In genomic region chr2:25865412-25865811, GRCm38 (mm10) we compare ENCODE assay signal across 10 mouse cellular contexts. TPM values are rescaled to one million over a fixed set of nuclear protein-coding genes. Genes with fewer than 3 reads are reported as not detected.
DNase-seq lines count a peak whose midpoint lies in the region; ATAC-seq lines count a peak whose summit lies in the region.
"Had no signal": no experiment of that assay in that cellular context is flagged by ENCODE, and none has a peak within 500 bp of the region (broad histone marks: within the 10 kb centered on the region; RNA-seq: fewer than 3 reads in every experiment).

No protein-coding gene starts in this region.

- no peaks in the 10 kb centered on the region for H3K9me3 ChIP-seq in midbrain, embryonic 14.5 days (ENCODE audit: control insufficient read depth, low read length)
- H3K9me3 ChIP-seq in midbrain, embryonic 11.5 days (ENCODE audit: control insufficient read depth, low read length) = no peaks in the 10 kb centered on the region

- H3K4me1 ChIP-seq in midbrain, embryonic 14.5 days (ENCODE audit: control insufficient read depth, insufficient read depth, low read length) = peaks cover 7% of the 10 kb centered on the region; the same call in 1 of the 2 replicates
- H3K4me1 ChIP-seq in midbrain, embryonic 11.5 days (ENCODE audit: control insufficient read depth, insufficient read depth, low read length) = peaks cover 8% of the 10 kb centered on the region

- peak; percentile 14 for DNase-seq in adrenal gland, postnatal 10 days
- no peak for DNase-seq in adrenal gland, postnatal 4 days (ENCODE audit: low spot score in 2 of 2)
- DNase-seq in midbrain, embryonic 14.5 days = peak; percentile 71
- DNase-seq in midbrain, embryonic 11.5 days (ENCODE audit: low spot score, missing footprints) = no peak
- DNase-seq in layer of hippocampus, postnatal 10 days (ENCODE audit: low spot score in 2 of 2) = peak; percentile 58 to 63
- DNase-seq in right cerebral cortex, postnatal 10 days (ENCODE audit: low spot score in 2 of 2) = peak; percentile 83 to 88
- no peak for DNase-seq in T-cell, adult 2 months (ENCODE audit: low spot score)
- no peak for DNase-seq in spleen, adult 12 weeks (ENCODE audit: low spot score)

- H3K9ac ChIP-seq in midbrain, embryonic 14.5 days (replicated peaks; ENCODE audit: low read length) = no peak overlapping the region
- H3K9ac ChIP-seq in midbrain, embryonic 11.5 days (ENCODE audit: low read length) = no peak overlapping the region

- H3K36me3 ChIP-seq in midbrain, embryonic 14.5 days (ENCODE audit: control insufficient read depth, insufficient read depth, low read length) = no peaks in the 10 kb centered on the region
- H3K36me3 ChIP-seq in midbrain, embryonic 11.5 days (ENCODE audit: control insufficient read depth, insufficient read depth, low read length) = no peaks in the 10 kb centered on the region

- H3K4me2 ChIP-seq in midbrain, embryonic 14.5 days (ENCODE audit: low read length) = no peak overlapping the region
- H3K4me2 ChIP-seq in midbrain, embryonic 11.5 days = no peak overlapping the region

- ATAC-seq in midbrain, embryonic 14.5 days (ENCODE audit: low FRiP score, low TSS enrichment) = no peak
- no peak for ATAC-seq in midbrain, embryonic 11.5 days (ENCODE audit: low FRiP score)

- 8% methylated on average over 4 of the region's 4 CpGs for WGBS in midbrain, embryonic 14.5 days
- WGBS in midbrain, embryonic 11.5 days = 22% methylated on average over 4 of the region's 4 CpGs

- H3K4me3 ChIP-seq in midbrain, embryonic 14.5 days (replicated peaks; ENCODE audit: low read depth, low read length) = no peak overlapping the region
- H3K4me3 ChIP-seq in midbrain, embryonic 11.5 days (ENCODE audit: low read depth, low read length) = no peak overlapping the region

- H3K27ac ChIP-seq in midbrain, embryonic 14.5 days (replicated peaks; ENCODE audit: low read depth, low read length) = no peak overlapping the region
- H3K27ac ChIP-seq in midbrain, embryonic 11.5 days (ENCODE audit: low read depth, low read length) = no peak overlapping the region

- peaks cover 9% of the 10 kb centered on the region; the same call in 1 of the 2 replicates for H3K27me3 ChIP-seq in midbrain, embryonic 14.5 days (ENCODE audit: control insufficient read depth, insufficient read depth, low read length)
- H3K27me3 ChIP-seq in midbrain, embryonic 11.5 days (ENCODE audit: control insufficient read depth, insufficient read depth, low read length) = peaks cover 19% of the 10 kb centered on the region

RNA-seq across cellular contexts. Expression of gene Kcnt1, which starts 1.9 kb away (rescaled TPM):
- 1 to 10 TPM; 4.0 to 7.2 TPM for total RNA-seq in adrenal gland, postnatal 10 days (2021)
- 10 to 100 TPM; 12.2 to 12.9 TPM for total RNA-seq in adrenal gland, postnatal 4 days (2021)
- polyA plus RNA-seq in midbrain, embryonic 14.5 days (2014; fragmentation: Nextera tagmentation; extraction: Ambion mirVana) = 10.1 and 11.3 TPM in 2 replicates
- 0.23 and 0.32 TPM in 2 replicates for polyA plus RNA-seq in midbrain, embryonic 11.5 days (2014; fragmentation: Nextera tagmentation; extraction: Ambion mirVana)
- 10 to 100 TPM; 57.3 to 59.7 TPM for total RNA-seq in layer of hippocampus, postnatal 10 days (2021)
- polyA plus RNA-seq: heart, embryonic 14.5 days had no signal

RNA-seq across cellular contexts. Expression of gene Sohlh1, which starts 18.4 kb away (rescaled TPM):
- total RNA-seq in adrenal gland, postnatal 10 days (2021) = not detected
- not detected for total RNA-seq in adrenal gland, postnatal 4 days (2021)
- not detected in 2 replicates for polyA plus RNA-seq in midbrain, embryonic 14.5 days (2014; fragmentation: Nextera tagmentation; extraction: Ambion mirVana)
- not detected in 2 replicates for polyA plus RNA-seq in midbrain, embryonic 11.5 days (2014; fragmentation: Nextera tagmentation; extraction: Ambion mirVana)
- not detected for total RNA-seq in layer of hippocampus, postnatal 10 days (2021)
- polyA plus RNA-seq: heart, embryonic 14.5 days; lung, embryonic 16.5 days had no signal

RNA-seq across cellular contexts. Expression of gene Lcn9, which starts 42.5 kb away (rescaled TPM):
- total RNA-seq in adrenal gland, postnatal 10 days (2021) = not detected
- total RNA-seq in adrenal gland, postnatal 4 days (2021) = not detected
- polyA plus RNA-seq in midbrain, embryonic 14.5 days (2014; fragmentation: Nextera tagmentation; extraction: Ambion mirVana) = not detected in 2 replicates
- not detected in 2 replicates for polyA plus RNA-seq in midbrain, embryonic 11.5 days (2014; fragmentation: Nextera tagmentation; extraction: Ambion mirVana)
- total RNA-seq in layer of hippocampus, postnatal 10 days (2021) = not detected
- polyA plus RNA-seq: heart, embryonic 14.5 days; lung, embryonic 16.5 days had no signal

RNA-seq across cellular contexts. Expression of gene Glt6d1, which starts 49.8 kb away (rescaled TPM):
- not detected for total RNA-seq in adrenal gland, postnatal 10 days (2021)
- total RNA-seq in adrenal gland, postnatal 4 days (2021) = not detected
- polyA plus RNA-seq in midbrain, embryonic 14.5 days (2014; fragmentation: Nextera tagmentation; extraction: Ambion mirVana) = not detected in 2 replicates
- not detected in 2 replicates for polyA plus RNA-seq in midbrain, embryonic 11.5 days (2014; fragmentation: Nextera tagmentation; extraction: Ambion mirVana)
- total RNA-seq in layer of hippocampus, postnatal 10 days (2021) = not detected
- polyA plus RNA-seq: heart, embryonic 14.5 days; lung, embryonic 16.5 days had no signal

Comparison
In these comparisons a context has a peak if more than half of its experiments do, and no peak if none do; other contexts are left out.
1. DNase-seq: peak in adrenal gland, postnatal 10 days (single experiment), midbrain, embryonic 14.5 days (single experiment), layer of hippocampus, postnatal 10 days (2 of 2) and right cerebral cortex, postnatal 10 days (2 of 2); none in adrenal gland, postnatal 4 days (0 of 2), midbrain, embryonic 11.5 days (single experiment), T-cell, adult 2 months (single experiment) and spleen, adult 12 weeks (single experiment).
2. RNA of gene Kcnt1, which starts 1.9 kb away (total RNA-seq): 57.3 to 59.7 TPM in layer of hippocampus, postnatal 10 days; 12.2 to 12.9 TPM in adrenal gland, postnatal 4 days and 4.0 to 7.2 TPM in adrenal gland, postnatal 10 days; every median in the first group is over 4 times any median in the second.